Mouse (Mus musculus) frontal cortex, adult (tissue): ENCODE results near the gene Ece1.

Experiments used
- ATAC-seq: cut with Nextera tagmentation; 2 replicates; pipeline ENCODE4 v1.9.2; 2017; ENCODE audit warnings: mild to moderate bottlenecking, moderate library complexity, mixed read lengths; ENCODE audit not compliant: low TSS enrichment

The Ece1 gene

GRCm38 (mm10) chr4:137882663-137883062, 20.6 kb downstream of the Ece1 start:
- no peak for ATAC-seq

DNA sequence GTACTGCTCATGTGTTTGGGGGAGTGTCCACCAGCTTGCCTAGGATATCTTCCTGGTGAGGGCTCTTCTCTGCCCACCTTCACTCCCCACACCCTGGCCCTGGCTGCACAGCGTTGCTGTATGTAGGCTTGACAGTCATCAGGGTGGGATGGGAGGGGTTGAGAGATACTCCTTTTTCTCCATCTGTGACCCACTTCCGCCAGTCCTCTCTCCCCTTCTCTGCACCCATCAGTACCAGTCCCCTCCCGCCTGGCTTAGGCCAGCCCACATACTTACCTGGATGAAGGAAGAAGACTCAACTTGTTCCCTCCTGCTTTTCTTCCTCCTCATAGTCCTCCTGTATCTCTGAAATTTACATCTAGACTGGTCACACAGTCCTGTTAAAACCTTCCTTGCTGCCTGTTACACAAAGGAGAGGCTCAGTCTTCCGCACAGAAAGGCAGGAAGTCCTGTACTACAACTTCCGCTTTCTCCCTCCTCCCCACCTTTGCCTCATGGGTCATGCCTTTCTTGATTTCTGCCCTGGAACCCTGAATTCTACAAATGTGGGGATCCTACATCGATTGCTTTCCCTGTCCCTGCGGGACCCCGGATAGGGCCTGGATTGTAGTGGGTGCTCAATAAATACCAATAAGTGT, 21.6 kb downstream of the Ece1 start:
- ATAC-seq: no peak; the same call in 1 of the 2 replicates

GRCm38 (mm10) chr4:137887337-137887992, 25.4 kb downstream of the Ece1 start:
- no peak for ATAC-seq

DNA sequence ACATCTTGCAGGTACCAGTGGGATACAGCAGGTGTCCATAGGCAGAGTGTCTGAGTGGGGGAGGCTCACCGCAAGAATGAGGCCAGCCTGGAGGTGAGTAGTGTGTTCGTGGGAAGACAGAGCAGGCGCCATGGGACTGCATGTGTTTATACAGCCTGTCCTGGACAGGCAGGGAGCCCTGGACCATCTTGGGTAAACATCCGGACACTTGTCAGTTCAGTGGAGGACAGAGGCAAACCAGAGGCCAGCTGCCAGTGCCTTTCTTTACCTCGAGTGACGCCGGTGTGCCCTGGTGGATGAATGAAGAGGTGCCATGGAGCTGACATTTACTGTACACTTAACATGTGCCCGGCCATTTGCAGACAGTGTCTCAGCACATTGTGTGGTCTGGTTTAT, 26.0 kb downstream of the Ece1 start:
- no peak for ATAC-seq

DNA sequence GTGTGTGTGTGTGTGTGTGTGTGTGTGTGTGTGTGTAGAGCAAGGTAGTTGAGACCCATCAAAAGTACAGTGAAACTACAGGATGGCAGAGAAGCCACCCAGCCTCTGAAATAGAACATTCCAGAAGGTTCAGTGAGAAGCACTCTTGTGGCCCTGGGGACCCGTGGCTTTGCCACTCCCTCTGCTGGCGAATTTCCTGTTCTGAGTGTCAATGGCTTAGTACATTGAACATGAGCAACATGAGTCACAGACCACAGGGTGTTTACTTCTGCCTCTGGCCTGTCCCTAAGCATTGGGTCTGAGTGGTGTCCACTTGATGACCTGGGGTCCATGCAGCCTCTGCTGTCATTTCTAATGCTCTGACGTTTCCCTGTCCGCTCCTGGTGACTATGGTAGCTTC, 28.6 kb downstream of the Ece1 start:
- no peak for ATAC-seq

DNA sequence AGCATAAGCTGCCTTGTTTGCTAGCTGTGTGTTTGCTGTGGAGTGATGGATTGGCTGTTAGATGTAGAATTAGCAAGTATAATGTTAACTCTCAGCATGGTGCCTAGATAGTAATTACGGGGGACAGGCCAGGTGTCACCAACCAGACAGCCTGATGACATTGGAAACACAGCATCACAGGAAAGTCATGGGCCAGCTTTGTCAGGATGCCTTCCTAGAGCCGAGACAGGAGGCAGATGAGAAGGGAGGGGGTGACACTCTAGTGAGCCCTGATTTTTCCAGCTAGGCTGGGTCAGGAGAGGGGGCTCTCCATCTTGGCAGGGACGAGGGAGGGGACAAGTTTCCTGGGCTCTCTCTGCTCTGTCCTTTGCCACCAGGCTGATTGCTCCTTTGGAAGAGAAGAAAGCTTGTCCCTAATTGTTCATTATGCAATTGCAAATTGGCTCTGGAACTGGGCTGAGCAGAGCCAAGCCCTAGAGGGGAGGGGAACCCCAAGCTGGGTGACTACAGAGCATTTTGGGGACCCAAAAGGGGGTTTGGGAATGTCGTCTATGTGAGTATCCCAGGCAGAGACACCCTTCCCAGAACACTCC, 29.6 kb downstream of the Ece1 start:
- ATAC-seq: peak; percentile 27; the same call in 1 of the 2 replicates

DNA sequence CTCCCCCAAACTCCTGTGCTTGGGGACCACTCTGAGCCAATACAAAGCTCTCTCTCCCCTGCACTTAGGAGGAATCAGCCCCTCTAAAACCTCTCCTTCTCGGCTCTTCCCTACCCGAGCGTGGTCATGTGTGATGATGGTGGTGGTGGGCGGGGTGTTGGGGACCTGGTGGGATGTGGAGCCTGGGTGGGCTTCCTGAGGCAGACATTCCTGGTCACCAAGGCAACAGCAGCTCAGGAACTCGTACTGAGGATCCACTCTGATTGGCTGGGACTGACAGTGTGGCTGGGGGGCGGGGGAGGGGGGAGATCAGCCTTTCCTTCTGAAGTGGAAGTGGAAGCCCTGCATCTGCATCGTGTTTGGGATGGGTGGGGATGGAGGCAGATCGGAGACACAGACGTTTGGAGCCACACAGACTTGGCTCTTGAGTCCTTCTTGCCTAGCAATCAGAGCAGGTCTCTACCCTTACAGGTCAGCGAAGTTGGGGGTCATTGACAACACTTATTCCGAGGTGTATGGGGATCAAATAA, 30.7 kb downstream of the Ece1 start:
- peak; percentile 21; the same call in 1 of the 2 replicates for ATAC-seq

DNA sequence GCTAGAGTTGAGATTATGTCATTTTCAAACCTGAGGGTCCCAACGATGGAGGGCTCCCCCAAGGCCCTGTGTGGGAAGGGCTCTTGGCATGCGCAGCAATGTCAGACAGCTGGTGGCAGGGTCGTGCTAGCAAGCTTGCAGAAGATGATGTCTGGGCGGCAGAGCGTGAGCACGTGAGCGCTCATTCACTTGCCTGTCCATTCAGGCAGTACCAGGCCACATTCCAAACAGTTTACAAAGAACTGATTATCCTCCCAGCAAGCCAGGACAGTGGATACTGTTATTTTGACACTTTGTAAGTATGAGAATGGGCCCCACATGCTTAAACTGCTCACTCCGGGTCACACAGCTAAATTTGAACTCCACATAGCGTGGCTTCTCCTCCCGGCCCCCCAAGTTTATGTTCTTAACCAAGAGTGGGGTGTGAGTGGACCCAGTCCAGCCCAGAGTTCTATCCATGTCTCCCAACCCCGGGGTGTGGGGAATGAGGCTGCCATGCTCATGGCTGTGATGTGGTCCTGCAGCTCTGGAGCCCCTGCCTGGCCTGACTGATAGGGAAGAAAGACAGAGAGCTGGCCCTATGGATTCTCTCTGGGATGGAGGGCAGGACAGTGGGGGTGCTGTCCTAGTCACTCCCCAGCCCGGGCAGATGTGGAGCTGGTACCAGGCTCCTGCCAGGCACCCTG, 34.7 kb downstream of the Ece1 start:
- ATAC-seq: peak; percentile 15

DNA sequence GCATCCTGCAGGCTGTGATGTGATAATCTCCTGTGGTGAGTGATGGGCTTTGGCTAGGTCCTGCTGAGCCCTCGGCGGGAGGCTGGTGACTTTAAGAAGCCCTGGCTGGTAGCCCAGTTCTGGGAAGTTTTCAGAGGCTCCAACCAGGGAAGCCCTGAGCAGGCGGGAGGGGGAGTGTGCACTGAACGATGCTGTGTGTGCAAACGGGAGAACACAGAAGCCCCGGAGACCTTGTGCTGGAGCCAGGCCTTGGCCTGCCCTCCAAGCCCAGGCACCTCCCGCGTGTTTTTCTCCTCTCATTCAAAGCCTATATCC, 35.2 kb downstream of the Ece1 start:
- peak; percentile 26; the same call in 1 of the 2 replicates for ATAC-seq

GRCm38 (mm10) chr4:137898490-137898889, 36.5 kb downstream of the Ece1 start:
- ATAC-seq: no peak

GRCm38 (mm10) chr4:137902268-137902667, 40.2 kb downstream of the Ece1 start:
- no peak for ATAC-seq

DNA sequence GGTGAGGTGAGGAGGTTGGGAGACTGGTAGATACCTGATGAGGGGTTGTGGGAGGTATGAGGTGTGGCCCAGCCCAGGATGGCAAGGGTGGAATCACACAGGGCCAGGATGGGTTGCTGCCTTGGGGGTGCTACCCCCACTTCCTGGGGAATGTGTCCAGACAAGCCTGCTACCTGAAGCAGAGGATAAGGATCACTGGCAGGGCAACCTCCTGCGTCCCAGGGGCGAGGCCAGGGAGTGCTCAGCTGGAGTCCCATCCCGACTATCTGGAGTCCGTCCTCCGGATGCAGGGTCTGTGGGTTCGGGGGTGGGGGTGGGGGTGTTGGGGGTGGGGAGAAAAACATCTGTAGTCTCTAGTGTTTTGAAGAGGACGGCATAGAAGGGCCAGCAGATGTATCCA, 40.8 kb downstream of the Ece1 start:
- no peak for ATAC-seq

- ATAC-seq: no peak
These were observed 43.0 kb downstream of the Ece1 start for GRCm38 (mm10) chr4:137904956-137905551.

GRCm38 (mm10) chr4:137907979-137908378, 45.9 kb downstream of the Ece1 start:
- no peak for ATAC-seq

DNA sequence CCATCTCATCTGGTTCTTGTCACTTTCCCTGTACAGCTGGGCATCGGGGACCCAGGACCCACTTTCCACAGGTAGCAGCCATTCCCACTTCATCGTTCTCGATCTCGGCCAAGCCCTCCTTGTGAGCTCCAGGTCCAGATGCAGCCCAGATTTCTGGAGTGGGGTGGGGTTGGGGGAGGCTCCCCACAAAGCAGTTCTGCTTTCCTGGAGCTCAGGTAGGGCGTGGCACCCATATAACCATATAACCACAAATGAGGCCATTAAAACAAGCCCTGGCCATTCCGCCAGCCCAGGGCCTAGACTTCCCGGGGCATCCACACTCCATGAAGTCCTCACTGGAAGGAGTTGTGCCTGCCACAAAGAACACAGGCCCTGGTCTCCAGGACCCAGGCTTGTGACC, 46.5 kb downstream of the Ece1 start:
- no peak for ATAC-seq

GRCm38 (mm10) chr4:137908915-137909314, 46.9 kb downstream of the Ece1 start:
- no peak for ATAC-seq

DNA sequence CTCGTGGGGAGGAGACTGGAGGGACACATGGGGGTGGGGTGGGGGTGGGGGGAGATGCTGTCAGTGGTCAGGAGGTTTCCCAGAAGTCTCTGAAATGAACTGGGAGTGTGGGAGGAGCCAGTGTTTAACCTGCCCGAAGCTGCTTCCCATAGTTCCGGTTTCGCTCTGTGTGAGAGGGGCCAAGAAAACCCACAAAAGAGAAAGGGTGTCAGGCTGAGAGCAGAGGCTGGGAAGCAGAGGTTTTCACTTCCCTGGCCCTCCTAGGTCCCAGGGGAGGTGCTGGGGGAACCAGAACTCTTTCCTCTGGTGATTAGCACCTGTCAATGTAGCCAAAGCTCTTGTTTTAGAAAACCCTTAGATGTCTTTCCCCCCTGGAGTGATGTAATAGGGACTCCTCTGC, 47.4 kb downstream of the Ece1 start:
- no peak for ATAC-seq

GRCm38 (mm10) chr4:137910382-137911009, 48.5 kb downstream of the Ece1 start:
- ATAC-seq: no peak

GRCm38 (mm10) chr4:137911657-137912056, 49.6 kb downstream of the Ece1 start:
- ATAC-seq: no peak

DNA sequence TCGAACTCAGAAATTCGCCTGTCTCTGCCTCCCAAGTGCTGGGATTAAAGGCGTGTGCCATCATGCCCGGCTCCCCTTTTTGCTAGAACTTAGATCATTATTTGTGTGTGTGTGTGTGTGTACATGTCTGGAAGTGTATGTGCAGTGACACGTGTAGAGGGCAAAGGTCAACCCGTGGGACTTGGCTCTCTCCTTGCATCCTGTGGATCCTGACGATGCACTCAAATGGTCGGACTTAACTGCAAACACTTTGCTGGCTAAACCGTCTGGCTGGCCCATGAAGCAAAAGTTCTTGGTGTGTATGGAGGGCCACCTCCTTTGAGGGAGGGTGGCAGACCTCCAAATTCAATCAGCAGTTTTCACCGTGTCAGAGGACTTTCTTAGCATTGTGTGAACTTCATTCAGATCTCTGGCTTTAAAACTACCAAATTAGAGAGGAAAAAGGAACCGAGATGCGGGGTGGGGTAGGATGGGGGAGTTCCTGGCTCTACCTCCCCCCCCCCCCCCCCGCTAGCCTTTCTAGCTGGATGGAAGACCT, 50.8 kb downstream of the Ece1 start:
- ATAC-seq: no peak

DNA sequence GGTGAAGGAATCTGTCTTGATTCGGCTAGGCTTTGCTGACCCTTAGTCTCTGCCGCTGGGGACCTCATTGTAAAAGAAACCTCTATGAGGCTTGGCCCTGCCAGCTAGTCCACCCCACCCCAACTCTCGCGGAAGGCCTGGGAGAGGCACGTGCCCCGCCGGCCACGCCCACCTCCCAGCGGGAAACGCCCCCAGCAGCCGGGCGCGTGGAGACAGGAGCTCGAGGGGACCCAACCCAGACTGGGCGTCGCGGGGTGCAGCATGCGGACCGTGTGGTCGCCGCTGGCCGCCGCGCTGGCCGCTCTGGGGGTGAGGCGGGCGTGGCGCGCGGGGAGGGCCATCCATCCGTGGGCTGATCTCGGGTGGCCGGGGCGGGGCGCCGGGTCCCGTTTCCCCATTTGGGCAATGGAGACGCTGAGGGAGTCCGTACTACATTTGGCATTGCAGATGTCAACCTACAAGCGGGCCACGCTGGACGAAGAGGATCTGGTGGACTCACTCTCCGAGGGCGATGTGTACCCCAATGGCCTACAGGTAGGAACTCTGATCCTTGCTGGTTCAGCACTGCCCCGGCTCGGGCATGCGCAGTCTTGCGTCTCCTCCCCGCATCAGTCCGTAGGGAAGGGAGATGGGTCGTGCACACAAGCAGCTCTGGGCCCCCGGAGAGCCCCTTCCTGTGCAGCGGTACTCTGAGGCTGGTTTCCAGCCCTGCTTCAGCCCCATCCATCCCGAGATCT, 51.5 kb downstream of the Ece1 start:
- ATAC-seq: peak; percentile 48; the same call in 1 of the 2 replicates
